Mouse (Mus musculus) brown adipose tissue, adult 24 weeks (tissue): ENCODE measurements around the gene Zfp217. TPM values are rescaled to one million over a fixed set of nuclear protein-coding genes. Genes with fewer than 3 reads are reported as not detected.

Experiments used
- H3K27ac ChIP-seq: fragments of 200-500 bp; replicated peaks from 2 replicates; pipeline ENCODE4 v1.5.1; 2012; ENCODE audit warnings: low read depth, mild to moderate bottlenecking, low read length
- H3K4me1 ChIP-seq: fragments of 200-500 bp; 2 replicates; pipeline ENCODE4 v1.6.1; 2012; ENCODE audit warnings: low read length, mixed read lengths; ENCODE audit not compliant: control insufficient read depth, insufficient read depth, insufficient read length
- H3K4me3 ChIP-seq: fragments of 200-500 bp; 2 replicates; pipeline ENCODE4 v1.5.1; 2012; ENCODE audit warnings: low read depth, mild to moderate bottlenecking, low read length, moderate library complexity; ENCODE audit not compliant: insufficient read depth
- polyA plus RNA-seq: library from polyadenylated mRNA; stranded (reverse); fragments of >200 nt; gene quantifications from 2 replicates; pipeline ENCODE4 v1.2.4, GENCODE M21; 2012; ENCODE audit not compliant: missing spikeins, insufficient read depth, insufficient read length

The Zfp217 gene
- polyA plus RNA-seq, 1 experiment: 5.3 TPM

DNA sequence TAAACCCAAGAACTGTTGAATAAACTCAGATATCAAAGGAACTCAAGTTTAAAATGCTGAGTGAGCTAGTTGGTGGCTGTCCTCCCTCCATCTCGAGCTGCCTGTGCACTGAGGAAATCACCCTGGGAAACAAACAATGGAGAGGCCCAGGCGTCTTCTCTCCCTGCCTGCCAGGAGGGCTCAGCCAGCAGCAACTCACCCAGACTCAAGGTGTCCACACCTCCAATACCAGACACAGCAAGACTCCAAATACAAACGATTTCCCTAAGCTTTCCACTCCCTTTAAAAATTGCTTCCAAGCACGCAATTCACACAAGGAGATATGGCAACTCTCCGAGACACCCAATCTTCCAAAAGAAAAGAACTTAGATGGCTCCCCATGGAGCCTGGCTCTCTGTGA lies 38.4 kb downstream of the Zfp217 start:
- H3K27ac ChIP-seq: no peak overlapping the region
- no peaks in the 10 kb centered on the region for H3K4me1 ChIP-seq

DNA sequence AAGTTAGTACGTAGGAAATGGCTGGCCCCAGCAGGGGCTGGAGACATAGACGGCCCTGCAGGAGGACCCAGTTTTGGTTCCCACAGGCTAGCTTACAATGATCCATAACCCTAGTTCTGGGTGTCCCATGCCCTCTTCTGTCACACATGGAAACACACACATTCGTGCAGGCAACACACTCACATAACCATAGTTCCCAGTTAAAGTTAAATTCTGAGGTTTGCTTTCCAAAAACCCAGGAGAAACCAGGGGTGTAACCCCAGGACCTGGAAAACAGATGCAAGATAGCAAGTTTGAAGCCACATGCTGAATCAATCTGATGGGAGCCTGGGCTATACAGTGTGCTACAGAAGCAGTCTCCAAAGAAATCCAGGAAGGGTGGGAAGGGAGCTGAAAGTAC lies 40.1 kb downstream of the Zfp217 start:
- Histone ChIP-seq H3K4me3 (no peak overlapping the region), H3K27ac (no peak overlapping the region), H3K4me1 (no peaks in the 10 kb centered on the region)

More for the DNA sequence above, 38.4 kb downstream of the Zfp217 start:
- H3K4me3 ChIP-seq: no peak overlapping the region

DNA sequence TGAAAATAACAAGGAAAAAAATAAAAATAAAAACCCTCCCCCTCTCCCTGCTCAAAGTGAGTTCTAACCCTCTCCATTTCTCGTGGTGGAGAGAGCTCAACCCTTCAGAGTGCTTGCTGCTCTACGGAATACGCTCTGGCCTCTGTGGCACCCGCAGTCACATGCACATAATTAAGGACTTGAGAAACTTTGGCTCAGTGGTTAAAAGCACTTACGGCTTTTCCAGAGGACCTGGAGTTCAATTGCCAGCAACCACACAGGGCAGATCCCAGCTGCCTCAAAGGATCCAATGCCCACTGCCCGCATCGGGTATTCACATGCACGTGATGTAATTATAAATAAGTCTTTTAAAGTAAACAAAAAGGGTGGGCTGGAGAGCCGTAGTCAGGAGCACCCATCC lies 41.9 kb downstream of the Zfp217 start:
- Histone ChIP-seq H3K27ac (no peak overlapping the region), H3K4me3 (no peak overlapping the region), H3K4me1 (no peaks in the 10 kb centered on the region)

DNA sequence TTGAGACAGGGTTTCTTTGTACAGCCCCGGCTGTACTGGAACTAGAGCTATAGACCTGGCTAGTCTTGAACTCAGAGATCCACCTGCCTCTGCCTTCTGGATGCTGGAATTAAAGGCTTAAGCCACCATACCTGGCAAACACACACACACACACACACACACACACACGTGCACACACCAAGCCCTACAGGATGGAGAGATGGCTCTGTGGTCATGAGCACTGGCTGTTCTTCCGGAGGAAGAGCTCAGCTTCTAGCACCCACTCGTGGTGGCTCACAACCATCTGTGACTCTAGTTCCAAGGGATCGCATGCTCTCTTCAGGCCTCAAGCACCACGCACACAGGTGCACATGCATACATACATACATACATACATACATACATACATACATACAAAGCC lies 43.5 kb downstream of the Zfp217 start:
- H3K4me3 ChIP-seq: no peak overlapping the region
- H3K4me1 ChIP-seq: no peaks in the 10 kb centered on the region
- H3K27ac ChIP-seq: no peak overlapping the region

DNA sequence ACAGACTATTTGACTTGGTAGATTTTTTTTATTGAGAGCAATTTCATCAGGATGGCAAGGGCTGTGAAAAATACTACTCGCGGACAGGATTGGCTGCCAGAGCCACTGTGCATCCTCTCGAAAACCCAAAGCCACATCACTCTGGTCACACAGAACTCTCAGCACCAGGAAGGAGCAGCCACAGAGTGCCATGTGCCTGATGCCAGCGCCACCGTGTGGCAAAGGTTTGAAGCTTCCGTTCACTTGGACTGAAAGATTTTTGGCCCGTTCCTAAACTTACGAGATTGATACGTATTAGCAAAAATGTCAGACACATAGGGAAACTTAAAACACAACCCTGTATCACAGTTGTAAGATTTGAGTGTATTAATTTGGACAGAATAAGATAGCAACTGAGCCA lies 44.1 kb downstream of the Zfp217 start:
- H3K4me3 ChIP-seq: no peak overlapping the region
- H3K4me1 ChIP-seq: no peaks in the 10 kb centered on the region
- H3K27ac ChIP-seq: no peak overlapping the region

DNA sequence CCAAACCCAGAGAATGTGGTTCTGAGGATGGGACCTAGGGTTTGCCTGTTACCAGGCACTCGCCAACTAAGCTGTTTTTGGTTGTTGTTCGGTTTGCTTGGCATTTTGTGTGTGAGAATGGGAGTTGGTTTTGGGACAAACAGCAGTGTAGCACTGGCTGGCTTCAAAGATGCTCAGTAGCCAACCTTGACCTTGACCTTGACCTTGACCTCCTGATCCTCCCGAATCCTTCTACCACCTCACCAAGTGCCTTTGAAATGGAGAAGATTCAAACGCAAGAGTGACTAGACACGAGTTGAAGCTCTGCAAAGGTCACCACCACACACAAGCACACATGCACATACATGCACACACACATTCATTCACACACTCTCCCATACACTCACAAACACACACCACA lies 44.6 kb downstream of the Zfp217 start:
- Histone ChIP-seq H3K27ac (no peak overlapping the region), H3K4me1 (no peaks in the 10 kb centered on the region), H3K4me3 (no peak overlapping the region)

DNA sequence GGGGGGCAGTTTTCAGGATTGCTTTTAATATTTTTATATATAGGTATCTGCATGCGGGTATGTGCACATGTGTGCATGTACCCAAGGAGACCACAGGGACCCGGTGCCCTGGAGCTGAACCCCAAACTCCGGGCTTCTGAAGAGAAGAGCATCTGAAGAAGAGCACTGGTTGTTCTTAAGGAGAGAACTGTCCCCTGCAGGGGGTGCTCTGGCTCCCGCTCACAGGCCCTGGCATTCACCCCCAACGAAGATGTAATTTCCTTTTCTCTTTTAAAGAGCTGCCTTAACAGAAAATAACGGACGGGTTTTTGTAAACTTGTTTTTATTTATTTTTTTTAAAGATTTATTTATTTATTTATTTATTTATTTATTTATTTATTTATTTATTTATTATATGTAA lies 46.0 kb downstream of the Zfp217 start:
- Histone ChIP-seq H3K4me1 (no peaks in the 10 kb centered on the region), H3K4me3 (no peak overlapping the region), H3K27ac (no peak overlapping the region)

DNA sequence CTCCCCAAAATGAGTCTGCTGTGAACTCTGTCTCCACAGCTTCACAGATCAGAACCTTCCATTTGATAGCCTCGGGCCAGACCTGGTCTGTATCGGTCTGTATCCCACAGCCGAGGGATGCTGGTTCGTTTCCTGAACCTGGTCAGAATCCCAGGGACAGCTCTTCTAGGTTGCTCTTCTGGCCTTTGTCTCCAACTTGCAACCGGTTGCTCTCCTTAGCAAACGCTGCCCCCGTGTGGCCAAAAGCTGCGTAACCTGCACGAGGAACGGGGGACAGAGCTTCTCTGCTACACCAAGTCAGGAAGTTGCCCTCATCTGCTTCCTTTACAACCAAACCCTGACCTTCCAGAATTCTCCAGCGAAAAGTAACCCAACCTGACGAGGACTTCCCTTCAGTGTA lies 46.8 kb downstream of the Zfp217 start:
- no peaks in the 10 kb centered on the region for H3K4me1 ChIP-seq

DNA sequence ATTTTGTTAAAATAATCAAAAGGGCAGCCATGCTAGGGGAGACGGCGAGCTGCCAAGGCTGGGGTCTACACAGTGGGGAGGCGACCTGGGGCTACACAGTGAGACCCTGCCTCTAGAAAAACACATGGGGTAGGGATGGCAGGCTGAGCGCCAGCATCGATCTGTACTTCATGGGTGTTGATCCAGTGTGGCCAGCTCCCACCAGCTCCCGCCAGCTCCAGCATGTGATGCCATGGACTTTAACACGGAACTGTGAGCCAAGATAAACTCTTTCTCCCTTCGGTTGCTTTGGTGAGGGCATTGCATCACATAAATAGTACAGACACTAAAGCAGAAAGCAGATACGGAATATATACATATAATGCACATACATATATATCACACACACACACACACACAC lies 53.0 kb downstream of the Zfp217 start:
- H3K4me1 ChIP-seq: no peaks in the 10 kb centered on the region
- no peak overlapping the region for H3K4me3 ChIP-seq
- H3K27ac ChIP-seq: no peak overlapping the region

More for the DNA sequence above, 46.8 kb downstream of the Zfp217 start:
- H3K4me3 ChIP-seq: no peak overlapping the region
- no peak overlapping the region for H3K27ac ChIP-seq

DNA sequence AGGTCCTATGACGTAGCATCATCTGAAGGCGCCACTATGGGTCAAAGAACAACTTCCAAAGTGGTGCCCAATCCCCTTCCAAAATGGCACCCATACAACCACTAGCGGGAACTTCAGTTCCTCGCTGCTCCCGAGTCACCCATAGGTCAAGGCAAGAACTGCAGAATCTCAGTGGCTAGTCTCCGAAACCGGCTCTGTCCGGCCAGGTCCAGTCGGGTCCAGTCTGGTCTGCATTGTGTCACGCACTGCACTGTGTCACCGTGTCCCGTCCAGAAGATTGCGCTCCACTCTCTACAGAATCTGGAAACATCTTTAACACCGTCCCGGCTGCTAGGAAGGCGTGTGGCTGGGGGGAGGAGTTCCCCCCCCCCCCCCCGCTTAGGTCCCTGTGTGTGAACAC lies 53.7 kb downstream of the Zfp217 start:
- Histone ChIP-seq H3K4me3 (no peak overlapping the region), H3K4me1 (no peaks in the 10 kb centered on the region), H3K27ac (no peak overlapping the region)

DNA sequence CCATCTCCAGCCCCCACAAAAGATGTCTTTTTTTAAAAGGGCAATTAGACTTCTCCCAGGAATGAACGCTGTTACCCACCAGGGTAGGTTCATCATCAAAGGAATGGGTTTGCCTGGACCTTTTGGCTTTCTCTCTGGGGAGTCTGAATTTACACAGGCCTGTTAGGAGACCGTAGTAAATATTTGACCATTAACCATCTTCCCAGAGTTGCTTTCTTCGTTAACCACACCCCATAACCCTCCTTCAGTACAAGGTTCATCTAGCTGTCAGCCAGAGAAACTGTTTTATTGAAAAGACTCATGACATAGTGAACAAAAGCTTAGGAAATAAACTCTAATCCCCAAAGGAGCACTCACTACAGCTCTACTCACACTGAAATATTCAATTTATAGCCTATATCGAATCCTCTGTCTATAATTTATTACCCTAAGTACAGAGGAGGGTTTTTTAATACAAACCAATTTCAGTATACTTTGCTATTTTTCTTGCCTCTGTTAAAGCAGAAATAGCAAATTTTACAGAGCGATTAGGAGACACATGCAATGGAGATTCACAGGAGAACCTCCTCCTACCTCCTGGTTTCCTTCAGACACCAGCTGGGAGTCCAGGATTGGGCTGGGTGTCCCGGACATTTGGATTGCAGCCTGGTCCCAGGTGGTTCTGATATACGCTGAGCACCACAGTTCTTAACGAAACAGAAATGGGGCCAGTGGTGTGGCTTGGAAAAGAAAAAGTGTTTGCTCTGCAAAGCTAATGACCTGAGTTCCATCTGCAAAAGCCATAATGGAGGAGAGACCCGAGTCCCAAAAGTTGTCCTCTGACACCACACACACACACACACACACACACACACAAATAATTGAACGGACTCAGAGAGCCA lies 56.1 kb downstream of the Zfp217 start:
- H3K4me1 ChIP-seq: no peaks in the 10 kb centered on the region
- no peak overlapping the region for H3K27ac ChIP-seq

DNA sequence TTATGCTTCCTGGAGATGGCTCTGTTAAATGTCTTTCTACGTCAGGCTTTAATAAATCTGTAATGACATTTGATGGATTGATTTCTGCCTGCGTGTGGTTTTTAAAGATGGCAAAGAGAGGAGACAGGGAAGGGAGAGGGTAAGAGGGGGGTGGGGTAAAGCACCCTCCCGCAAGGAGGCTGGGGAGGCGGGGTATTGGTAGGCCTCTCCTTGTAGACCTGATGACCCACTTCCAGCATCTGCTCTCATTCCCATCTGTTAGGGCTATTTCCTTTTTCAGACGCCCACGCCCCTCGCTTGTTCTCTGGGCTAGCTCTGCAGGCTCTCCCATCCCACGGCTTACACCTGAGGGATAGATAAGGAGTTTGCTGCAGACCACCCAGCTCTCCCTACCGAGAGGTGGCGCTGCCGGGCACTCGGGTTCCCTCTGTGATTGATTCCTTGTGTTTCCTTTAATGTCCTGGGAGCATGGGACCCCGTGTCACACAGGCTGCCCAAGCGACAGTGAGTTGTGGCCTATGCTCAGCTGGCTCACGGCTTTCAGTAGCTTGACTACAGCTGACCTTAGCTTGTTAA lies 69.4 kb downstream of the Zfp217 start:
- Histone ChIP-seq H3K4me3 (no peak overlapping the region), H3K27ac (no peak overlapping the region), H3K4me1 (no peaks in the 10 kb centered on the region)

More for the DNA sequence above, 56.1 kb downstream of the Zfp217 start:
- no peak overlapping the region for H3K4me3 ChIP-seq

DNA sequence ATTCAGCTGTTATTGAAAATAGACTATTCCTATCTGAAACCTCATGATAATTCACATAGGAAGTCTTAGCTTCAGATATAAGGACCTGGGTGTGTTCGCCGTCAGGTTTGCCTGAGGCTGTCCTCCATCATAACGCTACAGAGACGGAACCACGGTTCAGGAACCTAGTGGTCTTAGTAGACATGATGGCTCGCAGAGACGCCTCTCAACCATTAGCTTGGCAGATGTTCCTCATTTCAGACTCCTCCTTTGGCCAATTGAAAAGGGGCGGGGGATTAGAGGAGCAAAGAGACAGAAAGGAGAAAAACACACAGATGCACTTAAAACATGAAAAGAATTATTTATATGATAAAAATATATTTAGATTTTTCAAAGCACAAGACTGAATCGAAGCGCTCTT lies 69.9 kb downstream of the Zfp217 start:
- no peak overlapping the region for H3K27ac ChIP-seq
- H3K4me1 ChIP-seq: no peaks in the 10 kb centered on the region
- H3K4me3 ChIP-seq: no peak overlapping the region

DNA sequence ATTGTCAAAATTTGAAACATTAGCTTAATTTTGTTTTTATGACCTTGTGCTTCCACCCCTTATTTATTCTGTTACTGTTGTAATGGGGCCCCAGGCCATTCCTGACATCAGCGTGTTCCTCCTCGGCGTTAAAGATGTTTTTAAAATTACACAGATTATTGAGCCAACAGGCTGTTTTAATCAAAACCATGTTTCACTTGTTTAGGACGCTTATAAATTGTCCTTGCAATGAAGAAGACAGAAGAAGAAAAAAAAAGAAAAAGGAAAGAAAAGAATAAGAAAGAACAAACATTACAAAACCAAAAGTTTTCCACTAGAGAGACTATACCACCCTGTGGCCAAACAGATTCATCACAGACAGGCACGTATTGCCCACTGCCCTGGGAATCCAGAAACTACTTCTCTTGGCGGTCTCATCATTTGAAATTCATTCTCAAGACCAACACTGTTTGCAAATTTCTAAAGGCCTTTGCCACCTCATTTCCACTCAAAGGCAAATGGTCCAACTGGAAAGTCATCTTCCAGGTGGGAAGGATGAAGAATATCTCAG lies 70.9 kb downstream of the Zfp217 start:
- H3K4me1 ChIP-seq: no peaks in the 10 kb centered on the region
- H3K27ac ChIP-seq: no peak overlapping the region
- H3K4me3 ChIP-seq: no peak overlapping the region

DNA sequence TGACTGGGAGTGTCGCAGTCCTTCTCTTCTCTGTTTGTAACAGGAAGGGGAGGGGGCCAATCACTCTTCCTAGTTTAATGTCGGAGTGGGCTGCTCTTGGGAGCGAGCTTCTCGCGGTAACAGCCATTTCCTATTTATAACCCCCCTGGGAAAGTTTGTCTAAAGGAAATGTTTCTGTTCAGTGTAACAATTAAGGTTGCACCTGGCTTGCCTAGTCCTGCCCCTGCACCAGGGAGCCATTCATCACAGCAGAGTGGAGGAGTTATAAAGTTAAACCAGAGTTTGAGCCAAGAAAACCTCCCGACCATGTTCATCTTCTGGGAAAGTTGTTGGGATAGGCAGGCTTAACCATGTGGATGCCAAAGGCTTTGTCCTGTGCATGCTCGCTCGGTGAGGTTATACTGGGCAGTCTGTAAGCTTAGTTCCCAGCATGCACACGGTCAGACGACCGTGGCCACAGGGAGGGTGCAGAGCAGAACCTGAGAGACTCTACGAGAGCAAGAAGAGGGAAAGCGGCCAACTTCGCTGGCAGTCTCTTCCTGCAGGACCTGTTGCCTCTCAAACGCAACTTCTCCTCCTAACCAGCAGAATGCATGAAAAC lies 77.2 kb downstream of the Zfp217 start:
- peak overlapping the region; percentile 30 for H3K4me3 ChIP-seq
- no peak overlapping the region for H3K27ac ChIP-seq

More for the DNA sequence above, 77.2 kb downstream of the Zfp217 start:
- no peaks in the 10 kb centered on the region for H3K4me1 ChIP-seq
